Comparison of ENCODE assay signal across 8 mouse cellular contexts in the genomic region with DNA sequence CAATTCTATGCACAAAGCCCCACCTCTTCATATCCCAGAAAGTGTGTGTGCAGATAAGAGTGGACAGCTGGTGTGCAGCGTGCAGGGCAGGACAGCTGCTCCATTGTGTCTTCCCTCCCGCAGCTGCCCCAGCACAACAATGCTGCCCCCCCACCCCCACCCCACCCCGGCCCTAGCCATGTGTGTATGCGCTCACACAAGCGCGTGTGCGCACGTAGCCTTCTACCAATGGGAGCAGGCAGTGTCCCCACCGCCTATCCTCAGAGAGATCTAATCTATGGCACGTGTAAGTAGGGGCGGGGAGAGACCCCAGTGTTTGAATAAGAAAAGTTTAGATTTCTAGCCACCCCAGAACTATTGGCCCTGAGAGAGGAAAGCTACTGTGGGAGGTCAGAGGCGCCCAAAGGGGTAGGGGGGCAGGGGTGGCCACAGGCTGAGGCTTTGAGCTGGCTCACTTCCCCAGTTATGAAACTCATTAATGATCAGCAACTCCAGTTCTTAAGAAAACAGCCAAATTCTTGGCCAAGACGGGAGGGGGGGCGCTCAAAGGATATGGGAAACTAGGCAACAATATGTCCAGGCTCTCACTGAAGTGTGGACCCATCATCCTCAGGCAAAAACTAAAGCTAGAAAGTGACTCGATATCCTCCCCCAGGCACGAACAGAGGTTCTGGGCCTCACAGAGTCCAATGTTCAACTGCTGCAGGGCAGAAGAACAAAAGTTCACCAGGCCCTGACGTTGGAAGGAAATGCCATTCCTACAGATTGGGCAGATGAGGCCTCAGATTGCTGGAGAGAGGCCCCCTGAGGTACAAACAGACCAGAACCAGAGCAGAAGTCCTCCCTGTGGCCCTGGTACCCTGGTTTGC. TPM values are rescaled to one million over a fixed set of nuclear protein-coding genes. Genes with fewer than 3 reads are reported as not detected.
A peak's percentile ranks its signal among the peaks of the same experiment; 100 is the strongest.
DNase-seq lines count a peak whose midpoint lies in the region; ATAC-seq and TF ChIP-seq lines count a peak whose summit lies in the region.

No protein-coding gene starts in this region.

- WGBS in embryonic facial prominence, embryonic 10.5 days = 44% methylated on average over 17 of the region's 17 CpGs
- WGBS in intestine, embryonic 16.5 days = 34% methylated on average over 17 of the region's 17 CpGs
- 26% methylated on average over 17 of the region's 17 CpGs for WGBS in midbrain, embryonic 11.5 days

- H3K4me2 ChIP-seq in intestine, embryonic 16.5 days (ENCODE audit: low read depth, low read length) = peak overlapping the region; percentile 97
- H3K4me2 ChIP-seq in midbrain, embryonic 11.5 days = peak overlapping the region; percentile 56

- peak; percentile 39 for ATAC-seq in intestine, embryonic 16.5 days
- peak; percentile 68 for ATAC-seq in midbrain, embryonic 11.5 days (ENCODE audit: low FRiP score)

- H3K27me3 ChIP-seq in ES-Bruce4 (ENCODE audit: control insufficient read depth, insufficient read depth, low read length, poor library complexity, severe bottlenecking) = peaks cover 20% of the 10 kb centered on the region
- peaks cover 71% of the 10 kb centered on the region for H3K27me3 ChIP-seq in embryonic facial prominence, embryonic 10.5 days (replicated peaks; ENCODE audit: low read depth, poor library complexity, severe bottlenecking)
- peaks cover 4% of the 10 kb centered on the region for H3K27me3 ChIP-seq in intestine, embryonic 16.5 days (replicated peaks; ENCODE audit: control insufficient read depth, insufficient read depth, low read length)
- H3K27me3 ChIP-seq in midbrain, embryonic 11.5 days (ENCODE audit: control insufficient read depth, insufficient read depth, low read length) = no peaks in the 10 kb centered on the region; the same call in 1 of the 2 replicates

- H3K4me1 ChIP-seq in ES-Bruce4 (ENCODE audit: control insufficient read depth, insufficient read depth, low read length) = no peaks in the 10 kb centered on the region
- peaks cover 53% of the 10 kb centered on the region for H3K4me1 ChIP-seq in embryonic facial prominence, embryonic 10.5 days
- peaks cover 26% of the 10 kb centered on the region for H3K4me1 ChIP-seq in intestine, embryonic 16.5 days (ENCODE audit: control insufficient read depth, insufficient read depth, low read length)
- peaks cover 48% of the 10 kb centered on the region for H3K4me1 ChIP-seq in midbrain, embryonic 11.5 days (ENCODE audit: control insufficient read depth, insufficient read depth, low read length)

- intact Hi-C loops in left cerebral cortex, postnatal 14 days (cut with DNase I) = no loop called here

- TF ChIP-seq POLR2A in ES-Bruce4 (IDR thresholded peaks at IDR 0.05; ENCODE audit: insufficient read depth, low read length) = no peak

- H3K27ac ChIP-seq in ES-Bruce4 (ENCODE audit: insufficient read depth, low read length) = no peak overlapping the region
- peak overlapping the region; percentile 40 for H3K27ac ChIP-seq in embryonic facial prominence, embryonic 10.5 days (replicated peaks)
- peak overlapping the region; percentile 68 for H3K27ac ChIP-seq in intestine, embryonic 16.5 days (ENCODE audit: low read length)
- peak overlapping the region; percentile 65 for H3K27ac ChIP-seq in midbrain, embryonic 11.5 days (ENCODE audit: low read depth, low read length)

- no peaks in the 10 kb centered on the region for H3K36me3 ChIP-seq in ES-Bruce4 (ENCODE audit: control insufficient read depth, insufficient read depth, low read length, poor library complexity, severe bottlenecking)
- H3K36me3 ChIP-seq in embryonic facial prominence, embryonic 10.5 days (replicated peaks) = peaks cover 43% of the 10 kb centered on the region
- H3K36me3 ChIP-seq in intestine, embryonic 16.5 days (ENCODE audit: control insufficient read depth, insufficient read depth, low read length) = peaks cover 14% of the 10 kb centered on the region; the same call in 1 of the 2 replicates
- H3K36me3 ChIP-seq in midbrain, embryonic 11.5 days (ENCODE audit: control insufficient read depth, insufficient read depth, low read length) = peaks cover 29% of the 10 kb centered on the region

- no peak for TF ChIP-seq CTCF in ES-Bruce4 (IDR thresholded peaks at IDR 0.05; ENCODE audit: low read depth, low read length)

- no peak overlapping the region for H3K4me3 ChIP-seq in ES-Bruce4 (ENCODE audit: low read depth, low read length)
- H3K4me3 ChIP-seq in embryonic facial prominence, embryonic 10.5 days = peak overlapping the region; percentile 71
- peak overlapping the region; percentile 76 for H3K4me3 ChIP-seq in intestine, embryonic 16.5 days (ENCODE audit: low read length)
- peak overlapping the region; percentile 87 for H3K4me3 ChIP-seq in midbrain, embryonic 11.5 days (ENCODE audit: low read depth, low read length)

- no peaks in the 10 kb centered on the region for H3K9me3 ChIP-seq in ES-Bruce4 (replicated peaks; ENCODE audit: control insufficient read depth, insufficient read depth, low read length, poor library complexity, severe bottlenecking)
- no peaks in the 10 kb centered on the region for H3K9me3 ChIP-seq in embryonic facial prominence, embryonic 10.5 days
- H3K9me3 ChIP-seq in intestine, embryonic 16.5 days (ENCODE audit: control insufficient read depth, low read length) = no peaks in the 10 kb centered on the region
- no peaks in the 10 kb centered on the region for H3K9me3 ChIP-seq in midbrain, embryonic 11.5 days (ENCODE audit: control insufficient read depth, low read length)

- H3K9ac ChIP-seq in ES-Bruce4 (ENCODE audit: low read depth, poor library complexity, severe bottlenecking) = no peak overlapping the region
- peak overlapping the region; percentile 57 for H3K9ac ChIP-seq in intestine, embryonic 16.5 days (ENCODE audit: low read depth, low read length)
- peak overlapping the region; percentile 80 for H3K9ac ChIP-seq in midbrain, embryonic 11.5 days (ENCODE audit: low read length)

- DNase-seq in embryonic facial prominence, embryonic 10.5 days (ENCODE audit: low spot score) = peak; percentile 57
- DNase-seq in midbrain, embryonic 11.5 days (ENCODE audit: low spot score, missing footprints) = peak; percentile 93
- DNase-seq in left cerebral cortex, postnatal 14 days (ENCODE audit: low spot score in 2 of 2) = no peak
- DNase-seq in frontal cortex, postnatal 10 days (ENCODE audit: low spot score in 2 of 2) = no peak
- no peak for DNase-seq in right cerebral cortex, adult 18-20 months
- DNase-seq in thymus, postnatal 0 days (ENCODE audit: low spot score) = no peak

- peak; percentile 50; the same call in 1 of the 2 replicates for TF ChIP-seq EP300 in ES-Bruce4 (IDR thresholded peaks at IDR 0.05; ENCODE audit: insufficient read depth, low read depth, low read length)

RNA-seq across cellular contexts. Expression of a gene that starts 4.5 kb away (rescaled TPM):
- polyA plus RNA-seq in ES-Bruce4 (2011; ENCODE audit: insufficient read depth, insufficient read length, low read depth, missing spikeins) = 1.4 and 2.0 TPM in 2 replicates
- polyA plus RNA-seq in embryonic facial prominence, embryonic 10.5 days (2016; fragmentation: Nextera tagmentation; extraction: Ambion mirVana) = 13.2 and 22.1 TPM in 2 replicates
- polyA plus RNA-seq in intestine, embryonic 16.5 days (2015; fragmentation: Nextera tagmentation; extraction: Ambion mirVana) = 24.2 and 25.4 TPM in 2 replicates
- 61.4 and 68.6 TPM in 2 replicates for polyA plus RNA-seq in midbrain, embryonic 11.5 days (2014; fragmentation: Nextera tagmentation; extraction: Ambion mirVana)
- 1 to 10 TPM; 8.2 to 9.0 TPM for total RNA-seq in left cerebral cortex, postnatal 14 days (2021)
- polyA plus RNA-seq in thymus, postnatal 0 days (2015; fragmentation: Nextera tagmentation; extraction: Ambion mirVana) = 4.2 and 4.7 TPM in 2 replicates

RNA-seq across cellular contexts. Expression of a gene that starts 23.8 kb away (rescaled TPM):
- 9.4 and 9.7 TPM in 2 replicates for polyA plus RNA-seq in ES-Bruce4 (2011; ENCODE audit: insufficient read depth, insufficient read length, low read depth, missing spikeins)
- 26.9 and 27.3 TPM in 2 replicates for polyA plus RNA-seq in embryonic facial prominence, embryonic 10.5 days (2016; fragmentation: Nextera tagmentation; extraction: Ambion mirVana)
- 26.8 and 27.4 TPM in 2 replicates for polyA plus RNA-seq in intestine, embryonic 16.5 days (2015; fragmentation: Nextera tagmentation; extraction: Ambion mirVana)
- polyA plus RNA-seq in midbrain, embryonic 11.5 days (2014; fragmentation: Nextera tagmentation; extraction: Ambion mirVana) = 32.2 and 36.3 TPM in 2 replicates
- 10 to 100 TPM; 34.2 to 38.5 TPM for total RNA-seq in left cerebral cortex, postnatal 14 days (2021)
- polyA plus RNA-seq in thymus, postnatal 0 days (2015; fragmentation: Nextera tagmentation; extraction: Ambion mirVana) = 16.2 and 17.2 TPM in 2 replicates

Comparison
In these comparisons a context has a peak if more than half of its experiments do, and no peak if none do; other contexts are left out.
1. DNase-seq: peak in embryonic facial prominence, embryonic 10.5 days (single experiment) and midbrain, embryonic 11.5 days (single experiment); none in left cerebral cortex, postnatal 14 days (0 of 2), frontal cortex, postnatal 10 days (0 of 2), right cerebral cortex, adult 18-20 months (single experiment) and thymus, postnatal 0 days (single experiment).